Comparison of ENCODE assay signal across 18 mouse cellular contexts in genomic region chr2:165838606-165839316, GRCm38 (mm10).
DNase-seq lines count a peak whose midpoint lies in the region; ATAC-seq lines count a peak whose summit lies in the region.
"Had no signal": no experiment of that assay in that cellular context is flagged by ENCODE, and none has a peak within 500 bp of the region (broad histone marks: within the 10 kb centered on the region; RNA-seq: fewer than 3 reads in every experiment).

No protein-coding gene starts in this region.

- no peaks in the 10 kb centered on the region for H3K9me3 ChIP-seq in lung, embryonic 15.5 days
- no peaks in the 10 kb centered on the region for H3K9me3 ChIP-seq in forebrain, embryonic 13.5 days (replicated peaks)
- no peaks in the 10 kb centered on the region for H3K9me3 ChIP-seq in hindbrain, embryonic 15.5 days
- H3K9me3 ChIP-seq in neural tube, embryonic 15.5 days (replicated peaks) = no peaks in the 10 kb centered on the region
- H3K9me3 ChIP-seq: embryonic facial prominence, embryonic 12.5 days; G1E; limb, embryonic 12.5 days had no signal

- H3K4me1 ChIP-seq in lung, embryonic 15.5 days = peaks cover 11% of the 10 kb centered on the region
- peaks cover 30% of the 10 kb centered on the region for H3K4me1 ChIP-seq in forebrain, embryonic 13.5 days
- H3K4me1 ChIP-seq in hindbrain, embryonic 15.5 days (replicated peaks) = peaks cover 21% of the 10 kb centered on the region
- peaks cover 28% of the 10 kb centered on the region for H3K4me1 ChIP-seq in neural tube, embryonic 15.5 days
- H3K4me1 ChIP-seq: embryonic facial prominence, embryonic 12.5 days had no signal

- peaks cover 83% of the 10 kb centered on the region for H3K36me3 ChIP-seq in lung, embryonic 15.5 days
- peaks cover 98% of the 10 kb centered on the region for H3K36me3 ChIP-seq in forebrain, embryonic 13.5 days (ENCODE audit: poor library complexity, severe bottlenecking)
- H3K36me3 ChIP-seq in hindbrain, embryonic 15.5 days = peaks cover 52% of the 10 kb centered on the region
- H3K36me3 ChIP-seq in neural tube, embryonic 15.5 days = peaks cover 74% of the 10 kb centered on the region

- WGBS in lung, embryonic 15.5 days = 81% methylated on average over 23 of the region's 23 CpGs
- WGBS in forebrain, embryonic 13.5 days = 63% methylated on average over 23 of the region's 23 CpGs
- WGBS in hindbrain, embryonic 15.5 days = 46% methylated on average over 23 of the region's 23 CpGs
- 21% methylated on average over 23 of the region's 23 CpGs for WGBS in neural tube, embryonic 15.5 days

- H3K9ac ChIP-seq in lung, embryonic 15.5 days = no peak overlapping the region
- peak overlapping the region; percentile 34; the same call in 1 of the 2 replicates for H3K9ac ChIP-seq in forebrain, embryonic 13.5 days
- no peak overlapping the region for H3K9ac ChIP-seq in hindbrain, embryonic 15.5 days
- no peak overlapping the region for H3K9ac ChIP-seq in neural tube, embryonic 15.5 days (replicated peaks)
- H3K9ac ChIP-seq: embryonic facial prominence, embryonic 12.5 days; limb, embryonic 12.5 days had no signal

- H3K27me3 ChIP-seq in lung, embryonic 15.5 days = no peaks in the 10 kb centered on the region
- H3K27me3 ChIP-seq in forebrain, embryonic 13.5 days = no peaks in the 10 kb centered on the region
- H3K27me3 ChIP-seq in hindbrain, embryonic 15.5 days = no peaks in the 10 kb centered on the region
- no peaks in the 10 kb centered on the region for H3K27me3 ChIP-seq in neural tube, embryonic 15.5 days (replicated peaks)
- H3K27me3 ChIP-seq: embryonic facial prominence, embryonic 12.5 days; limb, embryonic 12.5 days had no signal

- no peak overlapping the region for H3K4me2 ChIP-seq in lung, embryonic 15.5 days
- H3K4me2 ChIP-seq in forebrain, embryonic 13.5 days = no peak overlapping the region
- H3K4me2 ChIP-seq in hindbrain, embryonic 15.5 days = no peak overlapping the region
- no peak overlapping the region for H3K4me2 ChIP-seq in neural tube, embryonic 15.5 days
- H3K4me2 ChIP-seq: embryonic facial prominence, embryonic 12.5 days; limb, embryonic 12.5 days had no signal

- no peak overlapping the region for H3K4me3 ChIP-seq in lung, embryonic 15.5 days
- no peak overlapping the region for H3K4me3 ChIP-seq in forebrain, embryonic 13.5 days
- H3K4me3 ChIP-seq in hindbrain, embryonic 15.5 days = no peak overlapping the region
- no peak overlapping the region for H3K4me3 ChIP-seq in neural tube, embryonic 15.5 days (replicated peaks)
- H3K4me3 ChIP-seq: embryonic facial prominence, embryonic 12.5 days; heart, adult 2 months; limb, embryonic 12.5 days had no signal

- no peak overlapping the region for H3K27ac ChIP-seq in lung, embryonic 15.5 days
- H3K27ac ChIP-seq in forebrain, embryonic 13.5 days = peak overlapping the region; percentile 80
- H3K27ac ChIP-seq in hindbrain, embryonic 15.5 days (replicated peaks) = peak overlapping the region; percentile 62
- H3K27ac ChIP-seq in neural tube, embryonic 15.5 days (replicated peaks) = peak overlapping the region; percentile 67
- H3K27ac ChIP-seq: embryonic facial prominence, embryonic 12.5 days; heart, adult 2 months; limb, embryonic 12.5 days; stomach, postnatal 0 days had no signal

- peak; percentile 44; the same call in 1 of the 2 replicates for ATAC-seq in lung, embryonic 15.5 days (ENCODE audit: borderline replicate concordance, extremely low read depth, low FRiP score, low TSS enrichment)
- ATAC-seq in forebrain, embryonic 13.5 days = peak; percentile 64
- no peak for ATAC-seq in hindbrain, embryonic 15.5 days (ENCODE audit: low FRiP score, low read depth)
- ATAC-seq in neural tube, embryonic 15.5 days (ENCODE audit: low FRiP score) = 0 out of 2 replicates have a peak, but pooled peaks have one; percentile 37
- no peak for ATAC-seq in activated CD4-positive, CD25-positive, alpha-beta regulatory T cell, adult 4 months
- ATAC-seq: intestine, postnatal 0 days had no signal

- DNase-seq in lung, postnatal 36 days = no peak
- no peak for DNase-seq in kidney, postnatal 4 days
- DNase-seq: adrenal gland, postnatal 10 days; B cell, adult 2 months; cerebellum, postnatal 25 days; heart, adult 2 months; kidney, postnatal 14 days; thymus, postnatal 36 days had no signal

Comparison
In these comparisons a context has a peak if more than half of its experiments do, and no peak if none do; other contexts are left out.
1. ATAC-seq: peak in lung, embryonic 15.5 days (single experiment), forebrain, embryonic 13.5 days (single experiment) and neural tube, embryonic 15.5 days (single experiment); none in hindbrain, embryonic 15.5 days (single experiment) and activated CD4-positive, CD25-positive, alpha-beta regulatory T cell, adult 4 months (single experiment).